Mouse (Mus musculus) kidney, postnatal 14 days (tissue): ENCODE results near the gene Msx1.

ENCODE experiments used
- DNase-seq: peaks from one replicate; pipeline ENCODE4 v3.0.0; 2022; ENCODE audit warnings: mixed read lengths

The Msx1 gene

DNA sequence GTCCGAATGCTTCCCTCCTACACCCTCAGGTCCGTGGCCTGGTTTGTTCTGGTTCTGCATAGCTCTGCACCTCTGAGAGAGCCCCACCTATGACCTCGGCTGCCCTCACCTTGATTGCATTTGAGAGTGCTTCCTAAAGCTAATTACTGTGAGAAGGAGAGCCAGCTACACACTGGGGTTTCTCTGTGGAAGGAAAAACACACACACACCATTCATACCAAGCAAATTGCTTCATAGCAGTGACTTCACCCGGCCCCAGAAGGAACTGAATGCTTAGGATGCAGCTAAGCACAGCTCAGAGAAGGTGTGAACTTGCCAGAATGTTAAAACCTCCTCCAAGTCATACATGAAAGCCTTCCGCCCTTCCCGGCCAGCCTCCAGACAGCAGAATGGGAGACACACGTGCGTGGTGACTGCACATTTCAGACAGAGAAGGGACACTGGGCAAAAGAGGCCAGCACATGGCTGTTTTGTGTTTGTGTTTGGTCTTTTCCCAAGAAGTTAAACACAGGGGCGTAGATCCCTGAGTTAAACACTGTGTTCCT, 39.5 kb downstream of the Msx1 start:
- no peak for DNase-seq

DNA sequence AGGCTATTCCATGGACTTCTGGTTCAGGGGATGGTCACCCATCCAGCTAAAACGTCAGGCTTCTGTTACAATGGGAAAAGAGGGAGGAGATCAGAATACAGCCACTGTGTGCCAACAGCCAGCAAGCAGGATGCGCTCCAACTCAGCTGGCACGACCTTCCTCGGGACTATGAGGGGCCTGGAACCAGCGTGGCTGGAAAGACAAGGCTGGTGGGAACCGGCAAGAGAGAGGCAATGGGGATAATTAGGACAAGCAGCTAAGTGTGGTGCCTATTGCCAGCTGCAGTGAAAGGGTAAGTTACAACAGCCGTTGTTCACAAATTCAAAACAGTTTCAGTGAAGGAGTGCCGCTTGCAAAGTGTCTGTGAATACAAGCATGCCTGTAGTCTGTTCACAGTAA, 41.1 kb downstream of the Msx1 start:
- no peak for DNase-seq

DNA sequence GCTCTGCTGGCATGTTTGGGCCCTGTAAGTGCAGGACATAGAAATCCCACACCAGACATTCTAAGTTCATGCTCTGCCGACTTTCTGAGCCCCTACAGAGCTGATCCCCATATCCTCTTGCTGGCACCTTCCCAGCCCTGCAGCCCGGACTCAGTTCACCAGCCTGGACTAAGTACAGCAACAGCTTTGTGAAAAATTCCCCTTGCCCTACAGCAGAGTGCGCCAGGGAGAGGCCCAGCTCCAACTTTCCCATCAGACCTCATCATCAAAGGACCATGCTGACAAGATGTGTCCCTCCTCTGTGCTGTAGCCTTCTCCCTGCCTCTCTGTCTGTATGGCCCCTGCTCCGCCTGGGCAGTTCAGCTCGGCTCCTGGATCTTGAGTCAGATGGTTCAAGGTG, 48.7 kb downstream of the Msx1 start:
- no peak for DNase-seq

DNA sequence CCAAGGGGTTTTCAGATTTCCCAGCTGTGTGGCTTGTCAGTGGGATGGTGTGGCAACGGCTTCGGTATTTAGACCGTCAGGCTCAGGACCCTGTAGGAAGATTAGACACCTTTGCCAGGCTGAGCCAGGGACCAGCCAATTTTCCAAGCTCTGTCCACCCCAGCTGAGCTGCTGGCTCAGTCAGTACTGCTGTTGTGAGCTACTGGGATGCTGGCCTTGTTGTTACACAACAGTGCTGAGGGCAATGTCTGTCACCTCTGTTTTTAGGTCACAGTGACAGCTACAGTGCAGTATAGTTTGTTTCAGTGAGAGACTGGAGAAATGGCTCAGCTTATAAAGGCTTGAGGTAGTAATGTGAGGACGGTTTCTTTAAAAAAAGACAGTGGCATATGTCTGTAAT, 50.4 kb downstream of the Msx1 start:
- DNase-seq, result no peak

DNA sequence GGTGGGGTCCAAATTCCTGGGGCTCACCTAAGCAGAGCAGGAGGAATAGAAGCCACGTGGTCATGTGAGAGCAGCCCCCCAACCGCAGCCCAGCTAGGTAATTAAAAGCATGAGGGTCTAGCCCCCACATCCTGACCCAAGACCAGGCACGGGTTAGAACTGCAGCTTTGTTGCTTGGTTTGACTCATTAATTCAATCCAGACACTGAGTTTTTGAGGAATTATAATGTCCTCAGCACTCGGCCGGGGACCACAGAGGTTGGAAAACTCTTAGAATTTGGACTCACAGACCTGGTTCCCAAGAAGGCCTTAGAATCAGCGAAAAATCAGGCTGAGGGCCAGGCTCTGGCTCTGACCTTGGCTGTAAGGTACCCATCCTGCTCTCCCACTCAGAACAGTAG, 53.5 kb downstream of the Msx1 start:
- no peak for DNase-seq
